Mouse (Mus musculus) cerebellum, adult (tissue): ENCODE measurements around the gene Grid2.
A peak's percentile ranks its signal among the peaks of the same experiment; 100 is the strongest.
"Not testable (repeated sequence)": the region's sequence is repeated elsewhere in the genome, so short reads cannot be mapped to it uniquely, and the experiment has no call there.

Experiments
- ATAC-seq: cut with Nextera tagmentation; 2 replicates; pipeline ENCODE4 v1.9.2; 2017; ENCODE audit warnings: mild to moderate bottlenecking, moderate library complexity, mixed read lengths; ENCODE audit not compliant: insufficient number of reproducible peaks, low FRiP score, low TSS enrichment

The Grid2 gene

DNA sequence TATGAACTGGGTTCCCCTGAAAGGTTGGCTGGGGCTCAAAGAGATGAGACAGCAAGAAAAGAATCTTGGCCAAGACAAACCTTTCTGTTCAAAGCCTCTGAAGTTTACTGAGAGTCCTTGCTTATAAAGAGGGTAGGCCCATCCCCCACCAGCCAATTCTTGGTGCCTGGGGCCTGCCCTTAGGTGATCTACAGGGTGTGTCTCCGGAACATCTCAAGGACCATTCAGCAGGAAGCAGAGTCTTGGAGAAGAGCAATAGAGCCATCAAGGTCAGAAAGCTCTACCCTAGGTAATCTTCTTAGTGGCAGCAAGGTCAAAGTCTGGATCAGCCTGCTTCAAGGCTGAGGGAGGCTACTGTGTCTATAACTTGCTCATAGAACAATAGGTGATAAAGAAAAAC is 313.1 kb downstream of the Grid2 start:
- not testable (repeated sequence) for ATAC-seq

DNA sequence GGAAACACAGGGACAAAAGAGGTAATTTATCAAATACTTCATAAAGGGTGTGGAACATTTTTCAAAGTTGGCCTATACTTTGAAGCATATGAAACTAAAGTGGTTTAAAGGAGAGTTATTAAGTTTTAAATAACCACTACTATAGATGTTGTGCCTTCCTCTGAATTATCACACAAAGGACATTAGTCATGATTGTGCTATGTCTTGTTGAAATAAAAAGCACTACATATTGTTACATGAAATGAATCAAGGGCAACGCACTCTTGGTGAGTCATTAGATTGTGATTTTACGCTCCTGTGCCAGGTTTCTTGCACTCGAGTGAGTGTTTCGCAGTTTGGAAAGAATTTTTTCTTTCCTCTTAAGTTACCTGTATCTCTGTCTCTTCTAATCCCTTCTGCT is 335.0 kb downstream of the Grid2 start:
- ATAC-seq = no peak

DNA sequence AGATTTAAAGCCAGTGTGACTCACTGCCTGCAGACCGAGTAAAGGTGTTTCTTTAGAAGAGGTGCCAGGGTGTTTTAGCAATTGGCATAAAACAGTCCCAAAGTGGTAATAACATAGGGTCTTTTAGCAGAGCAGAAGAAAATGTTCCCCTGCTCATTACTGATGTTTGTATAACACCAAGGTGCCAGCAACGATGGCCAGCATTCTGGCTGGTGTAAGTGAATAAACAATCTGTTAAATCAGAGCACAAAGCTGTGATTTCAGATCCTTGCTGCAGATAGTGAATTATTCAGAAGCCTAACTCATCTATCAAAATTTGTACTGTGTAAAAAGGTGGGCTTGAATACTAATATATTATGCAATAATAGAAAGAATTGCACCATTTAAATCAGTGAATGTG is 353.9 kb downstream of the Grid2 start:
- ATAC-seq = no peak; the same call in 1 of the 2 replicates

DNA sequence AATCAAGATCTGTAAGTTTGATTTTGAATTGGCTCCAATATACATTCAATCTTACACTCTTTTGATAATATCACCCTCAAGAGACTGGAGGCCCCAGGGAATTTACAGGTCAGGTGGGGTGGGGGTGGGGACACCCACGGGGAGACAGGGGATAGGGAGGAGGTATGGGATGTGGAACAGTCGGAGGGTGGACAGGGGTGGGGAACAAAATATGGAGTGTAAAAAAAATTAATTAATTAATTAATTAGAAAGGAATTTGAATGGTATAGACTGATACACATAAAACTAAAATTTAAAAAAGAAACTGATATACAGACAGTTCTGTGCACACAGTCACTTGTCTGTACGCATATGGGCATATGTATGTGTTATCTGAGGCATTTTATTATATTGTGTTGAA is 380.3 kb downstream of the Grid2 start:
- ATAC-seq = no peak

DNA sequence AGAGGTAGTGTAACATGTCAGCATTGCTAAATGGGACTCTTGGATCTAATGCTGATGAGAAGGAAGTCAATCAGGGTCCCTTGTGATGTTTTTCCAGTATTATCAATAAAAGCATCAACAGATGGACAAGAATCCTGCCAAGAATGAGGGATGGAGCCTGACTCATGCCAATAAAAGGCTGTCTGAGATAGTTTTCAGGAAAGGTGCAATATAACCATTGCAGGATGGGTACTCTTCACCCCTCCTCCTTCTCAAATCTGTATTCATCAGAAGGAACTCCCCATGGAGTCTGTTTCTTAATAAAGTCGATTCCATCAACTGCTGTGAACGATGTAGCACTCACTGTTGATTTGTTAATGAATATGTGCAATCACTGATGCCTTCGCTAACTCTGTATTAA is 403.7 kb downstream of the Grid2 start:
- ATAC-seq = no peak

DNA sequence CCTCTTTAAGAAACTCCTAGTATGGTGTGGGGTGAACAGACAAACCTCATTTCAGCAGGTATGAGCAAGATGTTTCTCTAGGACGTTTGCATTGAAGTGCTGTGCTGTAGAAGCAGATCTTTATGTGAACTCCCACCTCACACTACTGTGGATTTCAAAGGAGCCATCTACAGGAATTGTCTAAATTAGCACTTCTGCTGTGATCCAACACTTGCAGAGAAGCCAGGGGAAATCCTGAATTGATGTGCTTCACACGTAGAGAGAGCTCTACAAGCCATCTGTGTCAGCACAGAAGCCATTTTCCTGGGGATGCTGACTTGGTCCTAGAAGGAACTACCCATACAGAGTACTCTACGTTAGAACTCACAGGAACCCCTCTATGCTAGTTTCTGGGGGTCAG is 430.0 kb downstream of the Grid2 start:
- ATAC-seq = no peak

DNA sequence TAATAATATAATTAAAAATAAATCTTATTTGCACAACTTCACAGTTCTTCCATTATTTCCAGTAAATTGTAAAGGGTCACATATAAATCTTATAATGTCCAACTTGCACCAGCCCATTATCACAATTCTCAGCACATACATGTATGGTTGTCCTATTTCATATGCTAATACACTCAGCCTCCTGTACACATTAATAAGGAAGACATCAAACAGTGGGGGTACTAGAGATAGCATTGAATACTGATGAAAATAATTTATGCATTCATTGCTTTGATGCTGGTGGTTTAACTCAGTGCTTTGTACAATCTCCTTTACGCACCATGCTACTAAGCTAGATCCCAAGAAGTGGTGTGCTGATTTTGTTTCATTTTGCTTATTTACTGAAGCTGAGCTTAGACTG is 446.0 kb downstream of the Grid2 start:
- no peak for ATAC-seq

DNA sequence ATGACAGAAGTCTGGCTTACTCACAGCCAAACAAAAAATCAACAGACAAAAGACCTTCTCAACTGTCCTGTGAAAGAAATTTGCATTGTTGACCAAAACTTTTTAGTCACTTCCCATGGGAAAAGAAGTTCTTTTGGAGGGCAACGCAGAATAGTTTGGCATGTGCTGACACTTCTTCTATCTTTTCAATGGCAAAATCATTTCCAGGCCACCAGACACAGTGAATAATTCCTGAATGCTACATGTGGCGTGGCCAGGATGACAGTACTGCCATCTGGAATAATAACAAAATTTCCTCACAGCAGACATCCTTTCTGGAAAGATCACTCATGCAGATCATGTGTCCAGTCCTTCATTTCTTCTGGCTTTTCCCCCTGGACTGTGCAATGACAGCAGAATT is 478.1 kb downstream of the Grid2 start:
- 0 out of 2 replicates have a peak, but pooled peaks have one; percentile 67 for ATAC-seq

DNA sequence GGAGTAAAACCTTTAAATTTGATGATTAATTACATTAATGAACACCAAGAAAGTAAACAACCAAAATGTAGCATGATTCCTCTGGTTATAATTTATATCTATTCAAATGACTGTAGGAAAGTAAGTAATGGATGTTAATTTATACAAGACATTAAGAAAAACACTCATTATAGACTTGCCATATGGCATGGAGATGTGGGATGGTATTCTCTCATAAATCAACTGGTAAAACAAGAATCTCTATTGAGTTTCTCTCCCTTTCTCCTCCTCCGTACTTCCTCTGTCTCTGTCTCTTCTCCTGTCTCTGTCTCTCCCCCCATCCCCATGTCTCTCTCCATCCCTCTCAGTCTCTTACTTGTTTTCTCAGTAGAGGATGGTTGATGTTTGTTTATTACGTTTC is 506.9 kb downstream of the Grid2 start:
- ATAC-seq = no peak

DNA sequence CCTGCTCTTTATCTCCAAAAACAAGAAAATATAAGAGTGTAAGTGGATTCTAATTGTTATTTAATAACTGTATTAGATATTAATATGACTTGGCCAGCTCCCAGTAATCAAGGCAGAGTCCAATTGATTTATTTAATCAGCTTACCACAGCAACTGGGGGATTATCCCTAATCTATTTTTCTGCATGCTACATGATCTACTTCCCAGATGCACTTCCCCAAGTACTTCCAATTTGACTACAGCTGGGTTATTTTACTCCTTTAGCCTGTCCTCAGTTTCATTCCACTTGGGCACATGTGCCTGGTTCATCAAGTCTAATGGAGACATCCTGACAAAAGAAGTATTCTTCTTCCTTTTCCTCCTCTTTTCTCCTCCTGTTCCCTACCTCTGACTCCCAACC is 539.0 kb downstream of the Grid2 start:
- no peak for ATAC-seq

DNA sequence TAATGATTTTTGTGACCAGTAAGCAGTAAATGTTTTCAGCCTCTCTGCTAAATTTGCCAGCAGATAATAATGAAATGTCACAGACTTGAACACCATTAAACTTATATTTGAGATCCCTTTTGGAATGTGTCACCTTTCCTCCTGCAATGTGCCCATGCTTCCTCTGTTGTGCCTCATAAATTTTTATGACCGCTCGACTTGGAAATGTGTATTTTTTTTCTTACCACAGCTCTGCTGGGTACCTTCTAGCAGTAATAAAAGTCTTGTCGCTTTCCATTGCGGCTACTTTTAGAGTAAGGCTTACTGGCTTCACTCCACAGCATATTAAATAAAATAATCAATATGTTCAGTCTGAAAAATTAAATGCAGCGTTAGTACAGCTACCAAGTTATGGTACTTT is 564.6 kb downstream of the Grid2 start:
- ATAC-seq = no peak

DNA sequence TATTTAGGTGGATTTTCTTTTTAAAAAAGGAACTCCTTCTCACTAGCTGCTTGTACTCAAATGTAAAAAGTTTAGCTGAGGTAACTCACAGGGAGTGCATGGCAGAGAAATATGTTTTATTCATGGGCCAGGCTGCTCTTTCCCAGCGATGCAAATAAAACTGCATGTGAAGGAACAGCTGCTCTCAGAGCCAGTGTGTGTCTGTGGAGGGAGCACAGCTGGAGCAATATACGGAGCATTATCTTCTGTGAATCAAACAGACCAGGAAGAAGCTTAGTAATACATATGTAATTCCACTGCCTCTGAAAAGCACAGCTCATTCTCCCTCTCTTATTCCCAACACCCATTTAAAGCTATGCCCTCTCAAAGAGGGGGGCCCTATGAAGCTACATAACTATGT is 607.0 kb downstream of the Grid2 start:
- no peak for ATAC-seq

DNA sequence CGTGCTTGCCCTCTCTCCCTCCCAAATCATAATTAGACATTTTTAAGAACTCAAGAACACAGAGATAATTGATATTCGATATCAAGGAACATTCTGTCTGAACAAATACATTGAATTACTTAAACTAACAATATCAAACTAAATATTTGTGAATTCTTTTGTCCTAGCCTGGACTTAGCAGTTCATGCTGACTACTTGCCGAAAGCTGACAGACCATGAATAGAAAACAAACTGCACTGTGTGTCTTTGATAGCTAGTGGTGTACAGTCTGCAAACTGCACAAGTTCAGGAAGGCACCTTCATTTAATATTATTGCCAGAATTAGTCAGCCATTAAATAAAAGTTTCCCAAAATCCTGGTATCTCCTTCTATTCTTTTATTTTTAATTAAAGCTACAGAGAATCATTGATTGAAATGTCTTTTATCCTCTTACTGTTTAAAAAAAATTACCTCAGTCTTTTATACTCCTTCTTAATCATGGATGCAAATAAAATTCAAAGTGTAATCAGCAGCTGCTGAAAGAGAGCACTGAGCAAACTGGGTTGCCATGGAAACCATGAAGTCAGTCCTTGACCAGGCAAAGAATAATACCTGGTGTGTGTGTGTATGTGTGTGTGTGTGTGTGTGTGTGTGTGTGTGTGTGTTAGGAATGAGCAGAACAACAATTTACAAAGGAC is 621.5 kb downstream of the Grid2 start:
- no peak for ATAC-seq

DNA sequence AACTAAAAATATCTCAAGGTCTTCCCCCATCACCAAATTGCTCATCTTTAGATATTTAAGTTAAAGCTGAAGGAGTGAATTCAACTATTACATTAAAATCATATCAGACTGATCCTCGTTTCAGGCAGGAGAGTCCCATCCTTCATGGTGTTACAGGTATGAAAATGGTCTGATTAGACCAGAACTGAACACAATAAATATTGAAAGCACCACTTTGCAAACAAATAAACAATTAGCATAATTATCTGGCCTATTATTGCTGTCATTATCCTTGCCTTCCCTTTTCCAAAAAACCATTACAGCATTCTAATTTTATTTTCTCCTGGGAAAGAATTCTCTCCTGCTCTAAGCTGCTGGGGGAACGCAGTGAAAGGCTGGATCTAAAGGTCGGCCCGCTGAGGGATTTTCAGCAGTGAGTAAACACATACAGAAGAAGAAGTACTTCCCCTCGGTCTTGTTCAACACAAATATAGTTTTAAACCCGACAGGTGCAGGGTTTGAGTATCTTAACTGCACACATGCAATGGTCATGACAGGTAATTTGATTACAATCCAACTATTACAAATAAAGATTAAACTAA is 622.2 kb downstream of the Grid2 start:
- no peak for ATAC-seq

DNA sequence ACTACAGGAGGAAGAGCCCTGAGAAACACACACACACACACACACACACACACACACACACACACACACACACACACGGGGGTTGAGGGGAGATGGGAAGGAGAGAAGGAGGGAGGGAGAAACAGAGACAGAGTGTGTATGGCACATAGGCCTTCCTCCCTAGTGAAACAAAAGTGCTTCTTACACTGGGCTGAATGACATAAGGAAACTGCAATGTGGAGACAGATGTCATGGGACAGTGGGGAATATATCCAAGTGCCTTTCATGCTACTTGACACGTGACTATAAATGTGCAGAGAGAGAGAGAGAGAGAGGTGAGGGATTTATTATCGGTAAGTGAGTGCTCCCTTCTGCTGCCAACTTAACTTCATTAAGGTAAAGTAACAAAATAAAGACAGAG is 639.0 kb downstream of the Grid2 start:
- ATAC-seq = no peak; the same call in 1 of the 2 replicates

DNA sequence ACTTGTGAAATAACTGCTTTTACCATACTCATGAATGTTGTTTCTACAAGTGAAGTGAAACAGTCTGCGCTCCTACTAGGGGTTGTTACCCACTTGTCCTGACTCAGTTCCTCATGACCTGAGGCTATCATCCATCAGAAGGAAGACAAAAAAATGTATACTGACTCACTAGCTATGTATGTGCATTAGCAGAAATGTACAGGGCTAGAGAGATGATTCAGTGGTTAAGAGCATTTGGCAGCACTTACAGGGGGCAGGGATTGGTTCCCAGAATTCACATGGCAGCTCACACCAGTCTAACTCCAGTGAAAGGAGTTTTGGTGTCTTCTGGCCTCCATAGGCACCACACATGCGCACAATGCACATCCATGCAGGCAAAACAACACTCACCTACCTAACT is 642.5 kb downstream of the Grid2 start:
- no peak for ATAC-seq

DNA sequence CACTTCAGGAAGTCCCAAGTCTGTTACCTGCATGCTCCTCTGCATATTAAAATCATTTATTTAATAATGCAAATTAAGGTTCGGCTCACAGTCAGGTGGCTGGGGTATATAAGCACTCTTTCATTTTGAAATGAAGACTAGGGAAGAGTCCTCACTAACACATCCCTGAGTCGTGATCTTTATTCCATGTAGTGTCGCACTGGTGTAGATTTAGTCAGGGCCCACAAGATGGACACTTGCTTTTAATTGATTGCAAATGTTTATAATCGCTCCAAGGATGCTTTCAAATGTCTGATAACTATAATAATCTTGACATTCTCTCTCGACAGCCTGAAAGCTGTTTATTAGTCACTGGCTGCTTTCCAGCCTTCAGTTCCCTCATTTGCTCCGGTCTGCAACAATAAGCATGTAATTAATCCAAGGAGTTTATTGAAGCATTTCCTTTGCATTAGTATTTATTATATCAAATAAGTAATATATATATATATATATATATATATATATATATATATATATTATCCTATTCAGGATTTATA is 661.4 kb downstream of the Grid2 start:
- ATAC-seq = no peak

DNA sequence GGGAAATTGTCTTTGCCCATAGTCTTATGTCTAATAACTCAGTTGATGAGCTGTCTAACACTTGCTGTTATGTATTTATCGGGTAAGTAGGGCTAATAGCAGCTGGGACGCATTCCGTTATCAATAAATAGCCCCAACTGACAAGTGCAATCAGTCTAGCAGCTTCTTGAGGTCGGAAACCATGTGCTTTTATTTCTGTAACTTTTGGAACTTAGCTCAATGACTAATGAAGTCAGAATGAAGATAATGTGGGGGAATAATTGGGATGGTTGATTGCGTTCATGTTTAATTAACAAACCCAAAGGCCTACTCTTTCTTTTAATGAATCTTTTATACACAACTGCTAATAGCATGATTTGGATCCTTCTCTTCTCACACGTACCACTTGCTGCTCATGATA is 666.3 kb downstream of the Grid2 start:
- ATAC-seq = no peak

DNA sequence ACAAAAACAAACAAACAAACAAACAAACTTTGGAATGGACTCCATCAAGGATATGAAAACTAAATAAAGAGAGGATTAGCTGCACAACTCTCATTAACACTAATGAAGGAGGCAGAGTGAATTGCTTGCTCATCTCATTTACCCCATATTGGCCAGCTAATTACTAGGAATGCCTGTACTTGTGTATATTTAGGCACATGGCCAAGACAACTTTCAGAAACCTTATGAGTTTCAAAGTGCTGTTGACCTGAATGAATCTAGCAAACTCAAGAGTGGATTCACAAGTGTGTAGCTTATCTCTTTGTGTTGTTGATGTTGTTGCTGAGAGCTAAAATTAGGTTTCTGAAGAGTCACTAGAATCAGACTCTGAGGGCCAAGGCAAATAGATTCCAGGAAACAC is 675.5 kb downstream of the Grid2 start:
- ATAC-seq = no peak

DNA sequence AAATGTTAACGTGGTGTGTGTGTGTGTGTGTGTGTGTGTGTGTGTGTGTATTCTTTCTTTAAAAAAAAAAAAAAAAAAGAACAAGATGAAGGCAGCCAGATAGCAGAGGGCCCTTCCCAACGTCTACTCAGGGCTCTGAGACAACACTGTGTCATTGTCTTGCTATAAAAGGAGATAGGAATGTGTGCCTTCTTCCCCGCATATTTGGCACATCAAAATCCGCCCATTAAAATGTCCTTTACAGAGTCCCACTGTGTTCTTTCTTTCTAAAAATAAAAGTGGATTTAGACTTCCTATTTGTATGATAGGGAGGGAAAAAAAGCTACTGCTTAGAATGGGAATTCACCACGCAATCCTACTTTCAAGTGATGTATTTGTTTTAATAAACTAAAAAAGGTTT is 691.0 kb downstream of the Grid2 start:
- no peak for ATAC-seq

DNA sequence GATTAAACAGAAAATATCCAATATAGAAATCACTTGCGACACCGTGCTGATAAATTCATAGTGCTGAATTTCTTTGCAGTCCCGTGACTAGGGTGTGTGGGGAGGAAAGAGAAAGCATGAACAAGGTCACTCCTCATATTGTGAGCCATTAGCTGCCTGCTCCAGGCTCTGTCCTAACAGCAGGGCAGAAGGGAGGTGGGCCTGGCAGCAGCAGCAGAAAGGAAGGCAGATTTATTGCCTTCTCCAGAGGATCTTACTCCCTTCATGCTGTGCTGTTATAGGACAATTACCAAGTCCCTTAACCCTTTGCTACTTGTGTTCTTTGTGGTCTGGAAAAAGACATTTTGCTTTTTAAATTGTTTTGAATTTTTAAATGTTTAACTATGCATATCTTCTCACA is 708.1 kb downstream of the Grid2 start:
- peak; percentile 68 for ATAC-seq

DNA sequence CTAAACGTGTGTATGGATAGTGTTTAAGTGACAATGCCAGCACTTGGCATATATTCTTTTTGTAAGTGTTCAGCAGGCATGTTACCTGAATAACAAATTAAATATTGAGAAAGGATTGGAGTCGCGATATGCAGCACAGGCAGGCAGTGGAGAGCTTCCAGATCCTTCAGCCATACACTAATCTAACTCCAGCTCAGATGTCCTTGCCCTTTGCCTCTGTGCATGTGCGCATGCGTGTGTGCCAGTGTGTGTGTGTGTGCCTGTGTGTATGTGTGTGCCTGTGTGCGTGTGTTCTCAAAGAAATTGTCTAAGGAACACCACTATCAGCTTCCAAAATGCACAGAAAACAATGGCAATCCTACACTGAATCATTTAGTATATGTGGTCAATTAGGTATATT is 708.6 kb downstream of the Grid2 start:
- ATAC-seq = peak; percentile 79
